9 mouse cellular contexts compared by ENCODE assay signal in genomic region chr2:91957096-91957495, GRCm38 (mm10). TPM values are rescaled to one million over a fixed set of nuclear protein-coding genes. Genes with fewer than 3 reads are reported as not detected.
DNase-seq lines count a peak whose midpoint lies in the region; ATAC-seq and TF ChIP-seq lines count a peak whose summit lies in the region.
"Had no signal": no experiment of that assay in that cellular context is flagged by ENCODE, and none has a peak within 500 bp of the region (broad histone marks: within the 10 kb centered on the region; RNA-seq: fewer than 3 reads in every experiment).

No protein-coding gene starts in this region.

- ATAC-seq in granulocyte monocyte progenitor cell, adult 5-6 weeks (replicated peaks; ENCODE audit: poor library complexity, severe bottlenecking), result peak; percentile 65
- ATAC-seq in megakaryocyte, adult 5-6 weeks (ENCODE audit: poor library complexity, severe bottlenecking), result peak; percentile 22

- TF ChIP-seq CTCF in gastrocnemius, adult 2 months (IDR thresholded peaks at IDR 0.05), result no peak

- H3K4me3 ChIP-seq in gastrocnemius, adult 2 months, result no peak overlapping the region

- DNase-seq in gastrocnemius, adult 2 months, result no peak
- DNase-seq in gastrocnemius, adult 8-10 months (ENCODE audit: low spot score in 2 of 2), result no peak
- peak; percentile 70 for DNase-seq in Muller cell, postnatal 12 days (ENCODE audit: inconsistent ontology term)
- DNase-seq in left cerebral cortex, adult 11 months (ENCODE audit: low spot score), result peak; percentile 89
- peak; percentile 94 for DNase-seq in telencephalon, adult 2 months (ENCODE audit: low read depth, low spot score)
- DNase-seq in adrenal gland, postnatal 4 days (ENCODE audit: low spot score in 2 of 2), result no peak

- intact Hi-C loops in gastrocnemius, adult 2 months (cut with DNase I), result no loop called here

- peak overlapping the region; percentile 48 for H3K27ac ChIP-seq in gastrocnemius, adult 2 months

RNA-seq across cellular contexts. Expression of gene Gm9821, which starts 11.6 kb away (rescaled TPM):
- not detected for total RNA-seq in gastrocnemius, adult 2 months (2021)
- total RNA-seq in gastrocnemius, adult 8-10 months (2022), result not detected
- total RNA-seq in granulocyte monocyte progenitor cell, adult 5-6 weeks (2014; fragmentation: Nextera tagmentation), result not detected in 2 replicates
- total RNA-seq in granulocyte monocyte progenitor cell, adult 5-6 weeks (2017), result 0.21 TPM in 1 of 2 replicates, not detected in the other
- not detected in 2 replicates for total RNA-seq in megakaryocyte, adult 5-6 weeks (2015)
- total RNA-seq in megakaryocyte, adult 5-6 weeks (2017), result 0.69 TPM in 1 of 2 replicates, not detected in the other
- total RNA-seq in adrenal gland, postnatal 4 days (2021), result not detected
- total RNA-seq: heart, postnatal 10 days had no signal

RNA-seq across cellular contexts. Expression of gene Dgkz, which starts 18.6 kb away (rescaled TPM):
- total RNA-seq in gastrocnemius, adult 2 months (2021), result 10 to 100 TPM; 33.7 to 37.5 TPM
- total RNA-seq in gastrocnemius, adult 8-10 months (2022), result 10 to 100 TPM; 24.7 to 39.3 (median 28.4) TPM
- total RNA-seq in granulocyte monocyte progenitor cell, adult 5-6 weeks (2014; fragmentation: Nextera tagmentation), result 115 and 135 TPM in 2 replicates
- total RNA-seq in granulocyte monocyte progenitor cell, adult 5-6 weeks (2017), result 75.7 and 89.4 TPM in 2 replicates
- 94.1 and 114 TPM in 2 replicates for total RNA-seq in megakaryocyte, adult 5-6 weeks (2015)
- 66.4 and 80.4 TPM in 2 replicates for total RNA-seq in megakaryocyte, adult 5-6 weeks (2017)
- total RNA-seq in adrenal gland, postnatal 4 days (2021), result 10 to 100 TPM; 91.3 to 98.4 TPM

RNA-seq across cellular contexts. Expression of gene Mdk, which starts 25.0 kb away (rescaled TPM):
- under 1 TPM; 0.51 to 0.92 TPM for total RNA-seq in gastrocnemius, adult 2 months (2021)
- under 1 TPM in 3 of 4 experiments, not detected in 1; 0.44 to 0.46 (median 0.45) TPM for total RNA-seq in gastrocnemius, adult 8-10 months (2022)
- 1.3 and 4.1 TPM in 2 replicates for total RNA-seq in granulocyte monocyte progenitor cell, adult 5-6 weeks (2014; fragmentation: Nextera tagmentation)
- total RNA-seq in granulocyte monocyte progenitor cell, adult 5-6 weeks (2017), result not detected in 2 replicates
- 1.3 and 2.2 TPM in 2 replicates for total RNA-seq in megakaryocyte, adult 5-6 weeks (2015)
- not detected in 2 replicates for total RNA-seq in megakaryocyte, adult 5-6 weeks (2017)
- total RNA-seq in adrenal gland, postnatal 4 days (2021), result 100 to 1,000 TPM in 1 of 2 experiments, 10 to 100 TPM in 1; 79.3 to 138 TPM

RNA-seq across cellular contexts. Expression of gene Chrm4, which starts 30.0 kb away (rescaled TPM):
- not detected for total RNA-seq in gastrocnemius, adult 2 months (2021)
- total RNA-seq in gastrocnemius, adult 8-10 months (2022), result not detected
- total RNA-seq in granulocyte monocyte progenitor cell, adult 5-6 weeks (2014; fragmentation: Nextera tagmentation), result not detected in 2 replicates
- total RNA-seq in granulocyte monocyte progenitor cell, adult 5-6 weeks (2017), result 0.26 TPM in 1 of 2 replicates, not detected in the other
- not detected in 2 replicates for total RNA-seq in megakaryocyte, adult 5-6 weeks (2015)
- not detected in 2 replicates for total RNA-seq in megakaryocyte, adult 5-6 weeks (2017)
- under 1 TPM; 0.34 to 0.42 TPM for total RNA-seq in adrenal gland, postnatal 4 days (2021)

Comparison
In these comparisons a context has a peak if more than half of its experiments do, and no peak if none do; other contexts are left out.
1. DNase-seq: peak in Muller cell, postnatal 12 days (single experiment), left cerebral cortex, adult 11 months (single experiment) and telencephalon, adult 2 months (single experiment); none in gastrocnemius, adult 2 months (single experiment), gastrocnemius, adult 8-10 months (0 of 2) and adrenal gland, postnatal 4 days (0 of 2).
2. RNA of gene Mdk, which starts 25.0 kb away (total RNA-seq): 79.3 to 138 TPM in adrenal gland, postnatal 4 days; 1.3 to 2.2 TPM in megakaryocyte, adult 5-6 weeks, 1.3 to 4.1 TPM in granulocyte monocyte progenitor cell, adult 5-6 weeks, 0.51 to 0.92 TPM in gastrocnemius, adult 2 months and 0.44 to 0.46 TPM in gastrocnemius, adult 8-10 months; every median in the first group is over 10 times any median in the second.